Comparison of ENCODE assay signal across 8 mouse cellular contexts in the genomic region with DNA sequence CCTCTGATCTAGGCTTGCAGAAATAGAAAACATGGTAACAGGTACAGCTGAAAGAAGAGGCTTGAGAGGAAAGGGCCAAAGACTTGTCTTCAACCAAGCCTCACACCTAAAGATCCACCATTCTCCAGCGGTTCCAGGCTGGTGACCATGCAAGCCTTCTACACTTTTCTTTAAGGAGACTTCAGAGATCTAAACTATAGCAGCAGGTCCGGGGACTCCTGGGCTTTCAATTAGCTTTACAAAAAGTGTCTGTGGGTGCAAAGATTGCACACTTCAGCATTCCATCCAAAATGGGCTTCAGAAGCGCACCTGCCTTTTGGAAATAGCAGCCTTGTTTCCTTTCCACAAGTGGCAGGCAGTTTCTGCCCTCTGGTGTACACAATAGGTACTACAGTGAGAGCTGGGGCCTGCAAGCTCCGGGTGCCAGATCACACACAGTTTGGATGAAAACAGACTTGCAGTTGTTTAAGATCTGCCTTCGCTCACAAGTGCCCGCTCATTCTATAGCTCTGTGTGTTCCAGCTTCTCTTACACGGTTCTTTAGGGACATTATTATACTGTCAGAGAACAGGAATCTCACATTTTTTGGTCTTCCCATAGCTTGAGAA. TPM values are rescaled to one million over a fixed set of nuclear protein-coding genes. Genes with fewer than 3 reads are reported as not detected.
DNase-seq lines count a peak whose midpoint lies in the region; ATAC-seq and TF ChIP-seq lines count a peak whose summit lies in the region.

No protein-coding gene starts in this region.

- no peak overlapping the region for H3K9ac ChIP-seq in intestine, postnatal 0 days (ENCODE audit: low read depth, low read length)

- peak; percentile 83 for ATAC-seq in granulocyte monocyte progenitor cell, adult 5-6 weeks (replicated peaks; ENCODE audit: poor library complexity, severe bottlenecking)
- no peak for ATAC-seq in intestine, postnatal 0 days
- ATAC-seq in monocyte, adult 5-6 weeks (replicated peaks; ENCODE audit: insufficient number of reproducible peaks, low FRiP score, low TSS enrichment, poor library complexity, severe bottlenecking) = peak; percentile 61

- H3K27me3 ChIP-seq in intestine, postnatal 0 days (replicated peaks; ENCODE audit: control insufficient read depth, insufficient read depth, low read length) = no peaks in the 10 kb centered on the region

- H3K4me2 ChIP-seq in intestine, postnatal 0 days (replicated peaks; ENCODE audit: low read depth) = no peak overlapping the region

- TF ChIP-seq CTCF in intestine, postnatal 0 days (IDR thresholded peaks at IDR 0.05; ENCODE audit: low read depth) = peak; percentile 88

- intact Hi-C loops in left cerebral cortex, postnatal 36 days (cut with DNase I) = no loop called here

- WGBS in intestine, postnatal 0 days = 44% methylated on average over 7 of the region's 7 CpGs

- no peaks in the 10 kb centered on the region for H3K4me1 ChIP-seq in intestine, postnatal 0 days (replicated peaks; ENCODE audit: control insufficient read depth, insufficient read depth, low read length)

- H3K36me3 ChIP-seq in intestine, postnatal 0 days (ENCODE audit: control insufficient read depth, insufficient read depth) = peaks cover 27% of the 10 kb centered on the region

- DNase-seq in urinary bladder, adult 18-20 months (ENCODE audit: low spot score in 2 of 2) = peak; percentile 25 to 36
- no peak for DNase-seq in urinary bladder, adult 2 months (ENCODE audit: low spot score)
- peak; percentile 78 for DNase-seq in embryo, embryonic 10.5 days (ENCODE audit: low spot score)
- DNase-seq in left cerebral cortex, postnatal 36 days (ENCODE audit: low spot score in 2 of 2) = peak; percentile 65 to 69
- DNase-seq in spleen, postnatal 4 days (ENCODE audit: low spot score in 2 of 2) = peak; percentile 49 to 75

- no peaks in the 10 kb centered on the region for H3K9me3 ChIP-seq in intestine, postnatal 0 days (ENCODE audit: control insufficient read depth)

- no peak overlapping the region for H3K4me3 ChIP-seq in intestine, postnatal 0 days (ENCODE audit: low read depth, low read length)

- no peak overlapping the region for H3K27ac ChIP-seq in intestine, postnatal 0 days (ENCODE audit: low read depth, low read length)

RNA-seq across cellular contexts. Expression of gene Lsmem1, which starts 0.6 kb away (rescaled TPM):
- 0.06 and 0.08 TPM in 2 replicates for polyA plus RNA-seq in urinary bladder, adult 2 months (2012; rRNA removed)
- not detected in 2 replicates for total RNA-seq in granulocyte monocyte progenitor cell, adult 5-6 weeks (2014; fragmentation: Nextera tagmentation)
- 0.52 TPM in 1 of 2 replicates, not detected in the other for total RNA-seq in granulocyte monocyte progenitor cell, adult 5-6 weeks (2017)
- polyA plus RNA-seq in intestine, postnatal 0 days (2015; fragmentation: Nextera tagmentation; extraction: Ambion mirVana) = not detected in 2 replicates
- total RNA-seq in left cerebral cortex, postnatal 36 days (2021) = 1 to 10 TPM; 1.3 to 1.8 TPM
- total RNA-seq in monocyte, adult 5-6 weeks (2017) = 0.29 to 1.2 TPM (median 0.96 TPM) in 3 replicates

RNA-seq across cellular contexts. Expression of gene Ifrd1, which starts 48.4 kb away (rescaled TPM):
- polyA plus RNA-seq in urinary bladder, adult 2 months (2012; rRNA removed) = 49.8 and 63.7 TPM in 2 replicates
- 91.2 and 111 TPM in 2 replicates for total RNA-seq in granulocyte monocyte progenitor cell, adult 5-6 weeks (2014; fragmentation: Nextera tagmentation)
- 107 and 115 TPM in 2 replicates for total RNA-seq in granulocyte monocyte progenitor cell, adult 5-6 weeks (2017)
- 98.3 and 113 TPM in 2 replicates for polyA plus RNA-seq in intestine, postnatal 0 days (2015; fragmentation: Nextera tagmentation; extraction: Ambion mirVana)
- 100 to 1,000 TPM; 112 to 114 TPM for total RNA-seq in left cerebral cortex, postnatal 36 days (2021)
- total RNA-seq in monocyte, adult 5-6 weeks (2017) = 450 to 581 TPM (median 532 TPM) in 3 replicates
